Mouse (Mus musculus) kidney, adult 11 months (tissue): Measurements from ENCODE around the gene Olfr1055.
"Not testable (repeated sequence)": the region's sequence is repeated elsewhere in the genome, so short reads cannot be mapped to it uniquely, and the experiment has no call there.

Experiments used
- DNase-seq: peaks from one replicate; pipeline ENCODE4 v3.0.0; 2022

The Olfr1055 gene

GRCm38 (mm10) chr2:86350184-86350583 is at the start of gene Olfr1055:
Gene Olfr1055, minus strand, starts transcription at chr2:86350284.
- DNase-seq: no peak

GRCm38 (mm10) chr2:86395114-86395513 is 45.0 kb upstream of the Olfr1055 start:
- DNase-seq: no peak

DNA sequence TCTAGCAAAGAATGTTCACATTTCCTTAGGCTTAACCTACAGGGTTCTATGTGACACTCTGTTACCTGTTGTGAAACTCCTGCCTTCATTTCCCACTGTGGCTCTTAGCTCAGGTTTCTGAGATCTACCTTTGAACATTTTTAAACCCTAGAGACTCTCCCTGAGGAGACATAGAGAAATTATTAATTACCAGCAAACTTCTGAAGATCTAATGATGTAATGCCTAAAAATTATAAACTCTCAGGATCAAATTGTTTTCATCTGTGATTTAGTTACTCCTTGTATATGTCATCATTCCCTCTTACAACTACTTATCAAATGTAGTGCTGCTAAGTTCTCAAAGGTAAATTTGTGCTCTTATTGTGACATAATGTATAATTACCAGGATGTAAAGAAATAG is 38.4 kb upstream of the Olfr1055 start, which contains the start of gene Olfr1058:
Olfr1058 (minus strand) TSS at position 101 of the 400 bp plus-strand sequence.
- DNase-seq: not testable (repeated sequence)

DNA sequence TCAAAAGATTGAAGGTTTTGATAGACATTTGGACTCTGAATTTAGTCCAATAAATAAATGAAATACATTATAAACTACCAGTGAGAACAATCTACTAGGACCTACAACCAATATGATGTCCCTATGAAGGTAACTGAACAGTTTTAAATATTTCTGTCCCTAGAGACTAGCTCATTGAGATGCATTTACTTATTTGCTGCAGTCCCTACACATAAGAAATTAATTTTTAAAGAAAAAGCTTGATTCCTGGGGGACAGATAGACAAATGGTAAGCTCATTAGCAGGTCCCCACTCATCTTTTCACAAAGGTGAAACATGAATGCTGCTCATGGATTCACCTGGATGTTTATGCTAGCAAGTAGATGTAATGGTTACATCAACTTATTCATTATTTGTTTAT is 28.2 kb upstream of the Olfr1055 start, which contains the start of gene Olfr1057:
Olfr1057 (minus strand) TSS at position 101 of the 400 bp plus-strand sequence.
- no peak for DNase-seq

DNA sequence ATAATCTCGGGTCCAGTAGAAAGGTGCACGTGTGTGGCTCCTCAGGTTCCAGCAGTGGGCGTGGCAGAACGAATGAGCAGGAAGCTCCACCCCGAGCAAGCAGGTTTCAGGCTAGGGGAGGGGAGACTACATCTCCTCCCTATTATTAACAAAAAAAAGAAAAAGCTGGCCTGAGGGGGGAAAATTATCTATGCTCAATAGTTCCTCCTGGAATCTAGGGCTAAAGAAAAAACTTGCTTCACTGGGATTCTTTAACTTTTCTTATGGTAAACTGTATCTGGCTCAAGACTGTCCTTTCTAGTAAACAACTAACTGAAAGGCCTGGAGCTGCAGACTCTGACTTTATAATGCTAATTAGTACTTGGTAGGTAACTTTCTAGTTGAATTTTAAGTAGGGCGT is 16.3 kb upstream of the Olfr1055 start:
- not testable (repeated sequence) for DNase-seq

- no peak for DNase-seq
Measured at GRCm38 (mm10) chr2:86362369-86362768, 12.3 kb upstream of the Olfr1055 start, which contains the start of gene Olfr1056. Gene Olfr1056, minus strand, starts transcription at chr2:86362469.

DNA sequence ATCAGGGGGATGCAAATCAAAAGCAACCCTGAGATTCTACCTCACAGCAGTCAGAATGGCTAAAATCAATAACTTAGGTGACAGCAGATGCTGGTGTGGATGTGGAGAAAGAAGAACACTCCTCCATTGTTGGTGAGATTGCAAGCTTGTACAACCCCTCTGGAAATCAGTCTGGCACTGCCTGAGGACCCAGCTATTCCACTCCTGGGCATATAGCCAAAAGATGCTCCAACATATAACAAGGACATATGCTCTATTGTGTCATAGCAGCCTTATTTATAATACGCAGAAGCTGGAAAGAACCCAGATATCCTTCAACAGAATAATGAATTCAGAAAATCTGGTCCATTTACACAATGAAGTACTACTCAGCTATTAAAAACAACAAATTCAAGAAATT is 1.7 kb upstream of the Olfr1055 start:
- DNase-seq: not testable (repeated sequence)

- no peak for DNase-seq
Measured at GRCm38 (mm10) chr2:86335333-86335732, 14.8 kb downstream of the Olfr1055 start, which contains the start of gene Olfr1054. Gene Olfr1054, minus strand, starts transcription at chr2:86335433.

- no peak for DNase-seq
Measured at GRCm38 (mm10) chr2:86315184-86315583, 34.9 kb downstream of the Olfr1055 start, which contains the start of gene Olfr1053. Gene Olfr1053, minus strand, starts transcription at chr2:86315284.
